Mouse (Mus musculus): ENCODE data around the gene Mical3.

The Mical3 gene

DNA sequence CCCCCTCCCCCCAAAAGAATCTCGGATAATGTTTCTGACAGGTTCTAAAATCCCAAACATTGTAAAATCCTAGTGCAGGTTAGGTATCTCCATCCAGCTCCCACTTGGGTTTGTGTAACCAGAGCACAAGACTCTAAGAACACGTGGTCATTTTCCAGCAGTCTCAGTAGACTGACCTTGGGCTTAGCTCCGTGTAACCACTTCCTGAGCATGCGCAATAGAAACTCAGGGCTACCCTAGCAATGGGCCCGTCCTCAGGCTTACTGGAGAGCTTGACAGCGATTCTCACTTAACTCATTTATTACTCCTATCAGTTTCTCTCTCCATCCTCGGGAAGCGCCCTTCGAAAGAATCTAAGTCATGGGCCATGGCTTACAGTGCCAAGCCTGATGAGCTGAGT is 236.3 kb downstream of the Mical3 start:
- no peak for DNase-seq

DNA sequence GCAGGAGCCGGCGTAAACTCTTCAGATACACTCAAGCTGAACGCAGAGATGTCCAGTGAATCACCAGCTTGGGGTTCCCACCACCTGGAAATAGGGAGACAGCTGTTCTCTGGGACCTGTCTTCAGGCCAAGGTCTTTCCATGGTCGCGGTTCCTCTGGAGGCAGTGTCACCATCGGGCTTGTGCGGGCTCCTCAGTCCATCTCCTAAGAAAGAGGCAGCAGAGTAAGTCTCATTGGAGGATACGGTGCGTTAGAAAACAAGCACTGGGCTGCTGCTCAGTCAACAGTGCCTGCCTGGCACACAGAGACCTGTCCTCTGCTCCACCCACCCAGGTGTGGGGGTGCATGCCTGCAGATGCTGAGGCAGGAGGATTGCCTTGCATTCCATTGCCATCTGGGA is 236.7 kb downstream of the Mical3 start:
- no peak for DNase-seq

DNA sequence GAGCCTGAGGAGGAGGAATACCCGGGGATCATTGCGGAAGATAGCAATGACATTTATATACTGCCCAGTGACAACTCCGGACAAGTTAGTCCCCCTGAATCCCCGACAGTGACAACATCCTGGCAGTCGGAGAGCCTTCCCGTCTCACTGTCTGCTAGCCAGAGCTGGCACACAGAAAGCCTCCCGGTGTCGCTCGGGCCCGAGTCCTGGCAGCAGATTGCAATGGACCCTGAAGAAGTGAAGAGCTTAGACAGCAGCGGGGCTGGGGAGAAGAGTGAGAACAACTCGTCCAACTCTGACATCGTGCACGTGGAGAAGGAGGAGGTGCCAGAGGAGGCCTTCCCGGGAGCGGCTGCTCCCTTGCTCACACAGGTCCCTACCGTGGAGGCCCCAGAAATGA is 244.1 kb downstream of the Mical3 start:
- DNase-seq = no peak

DNA sequence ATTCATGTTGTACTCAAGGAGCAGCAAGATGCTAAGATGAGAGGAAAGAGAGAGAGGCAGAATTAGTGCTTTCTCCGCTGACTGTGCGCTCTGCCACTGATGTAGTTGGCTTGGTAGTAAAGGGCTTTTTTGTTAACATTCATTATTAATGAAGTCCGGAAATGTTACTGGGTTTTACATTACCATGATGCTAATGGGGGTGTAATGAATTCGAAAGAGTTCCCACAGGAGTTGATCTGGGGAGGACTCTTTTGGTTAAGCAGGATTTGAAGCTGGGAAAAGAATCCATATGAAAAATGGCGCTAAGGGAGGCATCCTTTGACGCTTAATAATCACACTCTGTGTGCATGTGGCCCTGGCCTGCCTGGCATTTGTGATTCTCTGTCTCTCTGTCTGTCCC is 246.4 kb downstream of the Mical3 start:
- no peak for DNase-seq
